Mouse (Mus musculus): ENCODE results near the gene Snrpn.
"Not testable (repeated sequence)": the region's sequence is repeated elsewhere in the genome, so short reads cannot be mapped to it uniquely, and the experiment has no call there.

Gene Snrpn

GRCm38 (mm10) chr7:60139742-60140480 lies at the start of gene Snrpn:
TSS of gene Snrpn (minus strand) at chr7:60140219.
- CTCF ChIA-PET = no interaction called here

GRCm38 (mm10) chr7:60170250-60171185 lies 30.5 kb upstream of the Snrpn start:
- CTCF ChIA-PET = no interaction called here

GRCm38 (mm10) chr7:60125332-60125731 lies 14.7 kb downstream of the Snrpn start:
- CTCF ChIA-PET = no interaction called here

- CTCF ChIA-PET = not testable (repeated sequence)
Observed at GRCm38 (mm10) chr7:60123086-60123624, 16.9 kb downstream of the Snrpn start.

GRCm38 (mm10) chr7:60122434-60123085 lies 17.5 kb downstream of the Snrpn start:
- CTCF ChIA-PET = no interaction called here

- CTCF ChIA-PET = no interaction called here
Observed at GRCm38 (mm10) chr7:60097154-60097859, 42.7 kb downstream of the Snrpn start.

GRCm38 (mm10) chr7:60076301-60076700 lies 63.7 kb downstream of the Snrpn start:
- CTCF ChIA-PET = no interaction called here

- CTCF ChIA-PET = no interaction called here
Observed at GRCm38 (mm10) chr7:60047481-60048201, 92.4 kb downstream of the Snrpn start.

- CTCF ChIA-PET = no interaction called here
Observed at GRCm38 (mm10) chr7:60013186-60013585, 126.8 kb downstream of the Snrpn start.

- CTCF ChIA-PET = no interaction called here
Observed at GRCm38 (mm10) chr7:60007727-60008360, 132.2 kb downstream of the Snrpn start.

GRCm38 (mm10) chr7:60006262-60006661 lies 133.8 kb downstream of the Snrpn start:
- CTCF ChIA-PET = no interaction called here

- CTCF ChIA-PET = no interaction called here
Observed at GRCm38 (mm10) chr7:60004606-60005330, 135.3 kb downstream of the Snrpn start, which contains the start of the genes Snurf and Gm38393. TSS of gene Snurf (minus strand) at chr7:60005049. TSS of gene Gm38393 (minus strand) at chr7:60005064.

- CTCF ChIA-PET = no interaction called here
Observed at GRCm38 (mm10) chr7:60003921-60004605, 136.0 kb downstream of the Snrpn start.

- CTCF ChIA-PET = no interaction called here
Observed at GRCm38 (mm10) chr7:60003006-60003865, 136.8 kb downstream of the Snrpn start.

GRCm38 (mm10) chr7:59978646-59979045 lies 161.4 kb downstream of the Snrpn start:
- CTCF ChIA-PET = no interaction called here
